Mouse (Mus musculus) liver, embryonic 16.5 days (tissue): ENCODE results near the gene Oat. TPM values are rescaled to one million over a fixed set of nuclear protein-coding genes. Genes with fewer than 3 reads are reported as not detected.

ENCODE experiments used
- ATAC-seq: fragments of 200-750 bp; cut with Nextera tagmentation; 2 replicates; pipeline ENCODE4 v1.8.0; 2017; ENCODE audit warnings: low read depth, mild to moderate bottlenecking, moderate number of reproducible peaks, moderate library complexity
- H3K27ac ChIP-seq: fragments of 300-500 bp; sonication (generic); 2 replicates; pipeline ENCODE4 v1.5.1; 2014; ENCODE audit warnings: mild to moderate bottlenecking, low read length
- H3K27me3 ChIP-seq: fragments of 300-500 bp; sonication (generic); 2 replicates; pipeline ENCODE4 v1.6.1; 2014; ENCODE audit warnings: low read depth, low read length, mixed read lengths; ENCODE audit not compliant: control insufficient read depth, insufficient read depth
- H3K36me3 ChIP-seq: fragments of 300-500 bp; sonication (generic); 2 replicates; pipeline ENCODE4 v1.6.1; 2014; ENCODE audit warnings: mild to moderate bottlenecking; ENCODE audit not compliant: control insufficient read depth, insufficient read depth
- H3K4me1 ChIP-seq: fragments of 300-500 bp; sonication (generic); 2 replicates; pipeline ENCODE4 v1.6.1; 2014; ENCODE audit warnings: low read depth, low read length, mixed read lengths; ENCODE audit not compliant: control insufficient read depth
- H3K4me2 ChIP-seq: fragments of 300-500 bp; sonication (generic); 2 replicates; pipeline ENCODE4 v1.6.1; 2014; ENCODE audit warnings: low read depth, low read length, mixed read lengths
- H3K4me3 ChIP-seq: fragments of 300-500 bp; sonication (generic); 2 replicates; pipeline ENCODE4 v1.5.1; 2014; ENCODE audit warnings: low read depth, mild to moderate bottlenecking, low read length
- H3K9ac ChIP-seq: fragments of 300-500 bp; sonication (generic); 2 replicates; pipeline ENCODE4 v1.6.1; 2014; ENCODE audit warnings: low read depth, low read length
- H3K9me3 ChIP-seq: fragments of 300-500 bp; sonication (generic); replicated peaks from 2 replicates; pipeline ENCODE4 v1.6.1; 2016; ENCODE audit warnings: low read length; ENCODE audit not compliant: control insufficient read depth
- WGBS: fragments of 180-500 bp; shearing (Covaris S2); extraction: QIAGEN DNeasy Blood & Tissue Kit; methylation state at CpG from one replicate; pipeline ENCODE4 v1.1.7; 2014; ENCODE audit not compliant: insufficient replicate concordance; 5-methylcytosine and 5-hydroxymethylcytosine counted together
- polyA plus RNA-seq: library from polyadenylated mRNA; unstranded; fragments of >200 nt; fragmentation: Nextera tagmentation; extraction: Ambion mirVana; gene quantifications from 2 replicates; pipeline ENCODE4 v1.2.1, GENCODE M21; 2015

The Oat gene
- polyA plus RNA-seq, 1 experiment from 2014 or later, result 59.7 TPM

GRCm38 (mm10) chr7:132541566-132541965 lies 34.6 kb downstream of the Oat start:
- no peak for ATAC-seq
- Histone ChIP-seq H3K9me3 (no peaks in the 10 kb centered on the region), H3K27ac (no peak overlapping the region), H3K27me3 (0 out of 2 replicates have a peak, but pooled peaks cover 2% of the 10 kb centered on the region), H3K4me1 (no peaks in the 10 kb centered on the region), H3K4me3 (no peak overlapping the region), H3K36me3 (no peaks in the 10 kb centered on the region), H3K9ac (no peak overlapping the region), H3K4me2 (no peak overlapping the region)
- 33% methylated on average over 3 of the region's 3 CpGs for WGBS

DNA sequence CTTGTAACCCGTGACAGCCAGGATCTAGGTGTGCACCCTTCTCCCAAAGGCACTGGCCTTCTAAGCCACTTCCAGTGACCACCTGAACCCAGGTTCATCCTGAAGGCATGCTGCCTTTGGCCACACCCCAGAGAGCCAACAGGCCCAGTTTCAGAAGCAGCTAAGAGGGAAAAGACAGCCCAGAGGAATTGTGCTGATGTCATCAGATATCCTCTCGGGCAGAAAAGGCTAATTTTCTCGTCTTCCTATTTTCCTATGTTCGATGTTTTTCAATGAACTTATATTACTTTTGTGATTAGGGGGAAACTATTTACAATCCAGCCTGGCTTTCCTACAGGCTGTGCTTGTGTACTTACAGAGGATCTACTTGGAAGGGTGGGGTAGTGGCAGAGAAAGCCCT lies 35.6 kb downstream of the Oat start:
- H3K9me3 ChIP-seq, result no peaks in the 10 kb centered on the region
- H3K36me3 ChIP-seq, result no peaks in the 10 kb centered on the region
- no peak overlapping the region for H3K9ac ChIP-seq
- no peak overlapping the region for H3K4me2 ChIP-seq
- H3K27ac ChIP-seq, result no peak overlapping the region
- WGBS, result 63% methylated on average over 4 of the region's 4 CpGs
- no peak overlapping the region for H3K4me3 ChIP-seq
- no peaks in the 10 kb centered on the region for H3K27me3 ChIP-seq
- no peaks in the 10 kb centered on the region for H3K4me1 ChIP-seq
- ATAC-seq, result no peak

- no peaks in the 10 kb centered on the region for H3K36me3 ChIP-seq
- H3K4me1 ChIP-seq, result no peaks in the 10 kb centered on the region
- H3K4me3 ChIP-seq, result no peak overlapping the region
- H3K27me3 ChIP-seq, result no peaks in the 10 kb centered on the region
- 44% methylated on average over 3 of the region's 3 CpGs for WGBS
- H3K9ac ChIP-seq, result no peak overlapping the region
- ATAC-seq, result no peak
- H3K4me2 ChIP-seq, result no peak overlapping the region
- no peak overlapping the region for H3K27ac ChIP-seq
- H3K9me3 ChIP-seq, result no peaks in the 10 kb centered on the region
Observed at GRCm38 (mm10) chr7:132529206-132529605, 47.0 kb downstream of the Oat start.

DNA sequence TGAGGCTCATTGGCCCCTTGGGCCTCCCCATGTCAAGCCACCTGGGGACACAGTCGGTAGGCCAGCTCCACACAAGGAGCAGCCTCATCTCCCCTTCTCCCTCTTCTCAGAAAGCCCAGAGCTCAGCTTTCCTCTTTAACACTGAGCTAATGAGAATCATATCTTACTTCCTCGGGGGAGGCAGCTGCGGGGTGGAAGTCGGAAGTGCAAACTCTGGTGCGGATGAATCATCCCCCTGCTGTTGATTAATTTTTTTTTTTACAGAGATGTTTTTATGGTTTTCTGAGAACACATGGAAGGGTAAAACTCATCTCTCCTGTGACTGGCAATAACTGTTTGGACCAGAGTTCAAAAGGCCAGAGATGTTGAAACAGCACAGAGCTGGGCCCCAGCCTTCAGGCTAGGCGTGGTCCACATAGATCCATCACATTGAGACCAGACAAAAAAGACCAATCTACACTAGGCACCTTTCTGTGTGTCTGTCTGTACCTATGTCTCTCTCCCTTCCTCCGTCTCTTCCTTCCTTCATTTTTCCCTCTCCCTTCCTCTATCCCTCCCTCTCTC lies 62.7 kb downstream of the Oat start:
- Histone ChIP-seq H3K4me3 (no peak overlapping the region), H3K27me3 (no peaks in the 10 kb centered on the region), H3K36me3 (no peaks in the 10 kb centered on the region), H3K9me3 (no peaks in the 10 kb centered on the region), H3K4me2 (no peak overlapping the region), H3K27ac (no peak overlapping the region), H3K4me1 (no peaks in the 10 kb centered on the region), H3K9ac (no peak overlapping the region)
- no peak for ATAC-seq
- 59% methylated on average over 7 of the region's 7 CpGs for WGBS

DNA sequence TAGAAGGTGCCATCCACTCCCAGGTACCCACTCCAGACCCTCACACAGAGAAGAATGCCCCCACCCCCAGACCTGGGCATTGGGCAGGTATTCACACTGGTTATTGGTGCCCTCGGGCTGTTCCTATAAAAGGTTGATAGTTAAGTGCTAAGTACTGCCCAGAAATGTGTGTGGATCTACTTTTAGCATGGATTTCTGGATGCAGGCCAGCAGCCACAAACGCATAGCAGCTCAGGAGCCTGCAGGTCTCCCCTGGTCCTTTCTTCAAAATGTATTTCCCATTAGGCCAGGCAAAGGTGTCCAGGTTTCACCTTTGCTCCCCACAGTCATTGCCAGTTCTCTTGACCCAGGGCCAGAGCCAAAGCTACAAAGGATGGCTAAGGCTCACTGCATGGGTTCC lies 67.1 kb downstream of the Oat start:
- Histone ChIP-seq H3K27ac (no peak overlapping the region), H3K4me1 (no peaks in the 10 kb centered on the region), H3K27me3 (no peaks in the 10 kb centered on the region), H3K36me3 (no peaks in the 10 kb centered on the region), H3K4me3 (no peak overlapping the region), H3K9me3 (no peaks in the 10 kb centered on the region), H3K4me2 (no peak overlapping the region), H3K9ac (no peak overlapping the region)
- 47% methylated on average over 2 of the region's 2 CpGs for WGBS
- no peak for ATAC-seq

Other genes starting within 250 kb of the Oat start
- gene Nkx1-2, start 23.2 kb upstream of the Oat start, polyA plus RNA-seq, result not detected in 2 replicates
- 4.0 and 4.4 TPM in 2 replicates for gene Lhpp, start 34.2 kb upstream of the Oat start, polyA plus RNA-seq
- 25.1 and 29.4 TPM in 2 replicates for gene Fam53b, start 237.5 kb upstream of the Oat start, polyA plus RNA-seq